Mouse (Mus musculus): ENCODE data around the gene Cers2.

DNA sequence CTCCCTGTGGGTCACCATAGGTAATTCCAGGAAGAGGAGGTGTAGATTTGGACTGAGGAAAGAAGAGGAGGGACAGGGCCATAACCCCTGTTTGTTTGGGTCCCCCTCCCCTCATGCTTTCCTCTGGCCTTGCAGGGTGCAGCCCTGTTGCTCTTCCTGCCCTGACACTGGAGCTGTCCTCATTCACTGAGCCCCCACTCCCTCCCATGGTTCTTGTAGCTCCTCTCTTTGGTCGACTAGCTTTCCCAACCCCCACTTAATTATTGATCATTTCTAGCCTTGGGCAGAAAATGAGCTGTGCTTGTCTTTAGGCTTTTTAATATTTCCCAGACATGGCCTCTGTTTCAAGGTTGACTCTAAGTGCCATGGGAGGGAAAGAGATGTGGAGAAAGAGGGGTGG, 30.5 kb upstream of the Cers2 start:
- no peak for TF ChIP-seq GATA1 (IDR thresholded peaks at IDR 0.05; ENCODE audit: borderline replicate concordance, low read length)
- no peak for TF ChIP-seq FLI1 (IDR thresholded peaks at IDR 0.05; ENCODE audit: low read length)
